ENCODE assay signal across 31 mouse cellular contexts in the genomic region with DNA sequence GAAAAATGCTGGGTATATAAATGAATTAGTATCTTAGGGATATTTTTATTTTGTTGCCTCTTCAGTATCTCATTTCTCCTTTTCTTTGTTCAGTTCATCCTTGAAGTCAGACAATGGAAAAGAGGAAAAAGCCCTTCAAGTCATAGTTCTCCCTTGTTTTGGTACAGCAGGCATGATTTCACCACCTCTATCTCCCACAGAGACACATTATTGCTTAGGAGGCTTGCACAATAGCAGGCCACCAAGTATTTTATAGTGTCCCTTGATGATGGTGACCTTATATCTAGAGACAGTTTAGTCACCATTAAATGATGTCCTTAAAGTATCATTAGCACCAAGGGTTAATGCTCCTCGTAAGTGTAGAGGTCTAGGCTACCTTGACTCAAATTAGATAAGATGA.
"Had no signal": no experiment of that assay in that cellular context is flagged by ENCODE, and none has a peak within 500 bp of the region (broad histone marks: within the 10 kb centered on the region; RNA-seq: fewer than 3 reads in every experiment).

No protein-coding gene starts in this region.

- H3K27ac ChIP-seq: limb, embryonic 10.5 days; limb, embryonic 12.5 days; limb, embryonic 13.5 days; limb, embryonic 15.5 days; liver, embryonic 12.5 days; liver, embryonic 13.5 days; liver, embryonic 14.5 days; liver, embryonic 15.5 days; lung, embryonic 15.5 days; macrophage; midbrain, embryonic 10.5 days; midbrain, embryonic 12.5 days; midbrain, embryonic 13.5 days; midbrain, embryonic 15.5 days had no signal

- ATAC-seq: liver, embryonic 12.5 days; liver, postnatal 0 days; lung, postnatal 0 days; midbrain, embryonic 13.5 days; midbrain, embryonic 16.5 days had no signal

- H3K9me3 ChIP-seq: limb, embryonic 10.5 days; limb, embryonic 12.5 days; limb, embryonic 13.5 days; limb, embryonic 15.5 days; liver, embryonic 12.5 days; liver, embryonic 13.5 days; liver, embryonic 15.5 days; lung, embryonic 15.5 days; megakaryocyte, embryonic 14.5 days; midbrain, embryonic 10.5 days; midbrain, embryonic 12.5 days; midbrain, embryonic 13.5 days; midbrain, embryonic 15.5 days had no signal

- H3K4me3 ChIP-seq: limb, embryonic 10.5 days; limb, embryonic 12.5 days; limb, embryonic 13.5 days; limb, embryonic 15.5 days; liver, embryonic 12.5 days; liver, embryonic 13.5 days; liver, embryonic 15.5 days; lung, embryonic 15.5 days; megakaryocyte, embryonic 14.5 days; midbrain, embryonic 10.5 days; midbrain, embryonic 12.5 days; midbrain, embryonic 13.5 days; midbrain, embryonic 15.5 days; myocyte had no signal

- H3K36me3 ChIP-seq: limb, embryonic 10.5 days; limb, embryonic 12.5 days; limb, embryonic 13.5 days; limb, embryonic 15.5 days; liver, embryonic 12.5 days; liver, embryonic 13.5 days; liver, embryonic 15.5 days; lung, embryonic 15.5 days; midbrain, embryonic 10.5 days; midbrain, embryonic 12.5 days; midbrain, embryonic 15.5 days had no signal

- H3K4me2 ChIP-seq: limb, embryonic 12.5 days; limb, embryonic 13.5 days; limb, embryonic 15.5 days; liver, embryonic 11.5 days; liver, embryonic 12.5 days; liver, embryonic 13.5 days; liver, embryonic 15.5 days; lung, embryonic 14.5 days; lung, embryonic 15.5 days; midbrain, embryonic 11.5 days; midbrain, embryonic 12.5 days; midbrain, embryonic 13.5 days; midbrain, embryonic 15.5 days had no signal

- H3K27me3 ChIP-seq: limb, embryonic 12.5 days; limb, embryonic 13.5 days; limb, embryonic 15.5 days; liver, embryonic 12.5 days; liver, embryonic 13.5 days; liver, embryonic 15.5 days; lung, embryonic 15.5 days; megakaryocyte, embryonic 14.5 days; midbrain, embryonic 12.5 days; midbrain, embryonic 13.5 days; midbrain, embryonic 15.5 days had no signal

- H3K4me1 ChIP-seq: limb, embryonic 10.5 days; limb, embryonic 12.5 days; limb, embryonic 13.5 days; limb, embryonic 15.5 days; liver, embryonic 12.5 days; liver, embryonic 13.5 days; liver, embryonic 15.5 days; lung, embryonic 15.5 days; midbrain, embryonic 10.5 days; midbrain, embryonic 12.5 days; midbrain, embryonic 13.5 days; midbrain, embryonic 15.5 days had no signal

- H3K9ac ChIP-seq: limb, embryonic 12.5 days; limb, embryonic 13.5 days; limb, embryonic 15.5 days; liver, embryonic 12.5 days; liver, embryonic 13.5 days; liver, embryonic 14.5 days; liver, embryonic 15.5 days; liver, postnatal 0 days; lung, embryonic 14.5 days; lung, embryonic 15.5 days; midbrain, embryonic 12.5 days; midbrain, embryonic 13.5 days; midbrain, embryonic 15.5 days had no signal

- DNase-seq: left cerebral cortex, postnatal 4 days; liver; liver, embryonic 13.5 days; liver, postnatal 0 days; lung, adult 18-20 months; lung, adult 2 months; lung, embryonic 14.5 days; lung, postnatal 10 days; lung, postnatal 14 days; lung, postnatal 36 days; lung, postnatal 4 days; midbrain, embryonic 14.5 days had no signal
